In genomic region chr4:123670598-123670997, GRCm38 (mm10) we compare ENCODE assay signal across 14 mouse cellular contexts. TPM values are rescaled to one million over a fixed set of nuclear protein-coding genes. Genes with fewer than 3 reads are reported as not detected.
A peak's percentile ranks its signal among the peaks of the same experiment; 100 is the strongest.
DNase-seq lines count a peak whose midpoint lies in the region; ATAC-seq and TF ChIP-seq lines count a peak whose summit lies in the region.
"Had no signal": no experiment of that assay in that cellular context is flagged by ENCODE, and none has a peak within 500 bp of the region (broad histone marks: within the 10 kb centered on the region; RNA-seq: fewer than 3 reads in every experiment).

No protein-coding gene starts in this region.

- H3K27ac ChIP-seq in kidney, embryonic 16.5 days (ENCODE audit: low read length) = no peak overlapping the region
- peak overlapping the region; percentile 54 for H3K27ac ChIP-seq in forebrain, embryonic 13.5 days
- peak overlapping the region; percentile 5; the same call in 1 of the 2 replicates for H3K27ac ChIP-seq in midbrain, embryonic 11.5 days (ENCODE audit: low read depth, low read length)
- H3K27ac ChIP-seq in intestine, embryonic 15.5 days = no peak overlapping the region
- H3K27ac ChIP-seq: heart, embryonic 15.5 days; limb, embryonic 13.5 days; stomach, embryonic 15.5 days had no signal

- no peak overlapping the region for H3K4me2 ChIP-seq in kidney, embryonic 16.5 days (replicated peaks; ENCODE audit: low read depth, low read length)
- peak overlapping the region; percentile 34 for H3K4me2 ChIP-seq in forebrain, embryonic 13.5 days
- no peak overlapping the region for H3K4me2 ChIP-seq in midbrain, embryonic 11.5 days
- H3K4me2 ChIP-seq in intestine, embryonic 15.5 days (replicated peaks) = no peak overlapping the region
- H3K4me2 ChIP-seq: heart, embryonic 15.5 days; limb, embryonic 13.5 days; stomach, embryonic 15.5 days had no signal

- 0 out of 2 replicates have a peak overlapping the region, but pooled peaks have one; percentile 6 for H3K9ac ChIP-seq in kidney, embryonic 16.5 days (replicated peaks; ENCODE audit: low read length)
- peak overlapping the region; percentile 30; the same call in 1 of the 2 replicates for H3K9ac ChIP-seq in forebrain, embryonic 13.5 days
- H3K9ac ChIP-seq in midbrain, embryonic 11.5 days (ENCODE audit: low read length) = peak overlapping the region; percentile 27; the same call in 1 of the 2 replicates
- H3K9ac ChIP-seq in intestine, embryonic 15.5 days = no peak overlapping the region
- H3K9ac ChIP-seq: heart, embryonic 15.5 days; limb, embryonic 13.5 days; stomach, embryonic 15.5 days had no signal

- TF ChIP-seq CTCF in Patski (IDR thresholded peaks at IDR 0.05) = peak; percentile 14

- in situ Hi-C loops in Patski (cut with MboI; ENCODE audit: low pct_unique_long_range_greater_than_20kb) = loop anchor here (10.0 kb wide), 1 partner anchor 366 kb away; no protein-coding TSS in a partner anchor

- H3K4me1 ChIP-seq in kidney, embryonic 16.5 days (ENCODE audit: insufficient read depth, low read length) = peaks cover 16% of the 10 kb centered on the region
- H3K4me1 ChIP-seq in forebrain, embryonic 13.5 days = peaks cover 50% of the 10 kb centered on the region
- H3K4me1 ChIP-seq in midbrain, embryonic 11.5 days (ENCODE audit: control insufficient read depth, insufficient read depth, low read length) = peaks cover 33% of the 10 kb centered on the region
- peaks cover 6% of the 10 kb centered on the region; the same call in 1 of the 2 replicates for H3K4me1 ChIP-seq in intestine, embryonic 15.5 days (replicated peaks)

- POLR2A ChIA-PET in Patski (lab: Charles Lee) = no interaction called here

- no peak overlapping the region for H3K4me3 ChIP-seq in kidney, embryonic 16.5 days (ENCODE audit: low read length)
- H3K4me3 ChIP-seq in forebrain, embryonic 13.5 days = no peak overlapping the region
- H3K4me3 ChIP-seq in midbrain, embryonic 11.5 days (ENCODE audit: low read depth, low read length) = no peak overlapping the region
- no peak overlapping the region for H3K4me3 ChIP-seq in intestine, embryonic 15.5 days (replicated peaks)
- H3K4me3 ChIP-seq: heart, embryonic 15.5 days; limb, embryonic 13.5 days; stomach, embryonic 15.5 days had no signal

- no peak for DNase-seq in kidney, postnatal 10 days
- DNase-seq in Patski (ENCODE audit: low read depth, low spot score) = no peak
- DNase-seq in midbrain, embryonic 11.5 days (ENCODE audit: low spot score, missing footprints) = peak; percentile 88
- no peak for DNase-seq in kidney, postnatal 25 days
- no peak for DNase-seq in lung, adult 18-20 months
- DNase-seq: gastrocnemius, postnatal 14 days; kidney, adult 8-10 months had no signal

- H3K36me3 ChIP-seq in kidney, embryonic 16.5 days (ENCODE audit: insufficient read depth, low read length) = no peaks in the 10 kb centered on the region
- peaks cover 18% of the 10 kb centered on the region; the same call in 1 of the 2 replicates for H3K36me3 ChIP-seq in forebrain, embryonic 13.5 days (ENCODE audit: poor library complexity, severe bottlenecking)
- no peaks in the 10 kb centered on the region for H3K36me3 ChIP-seq in midbrain, embryonic 11.5 days (ENCODE audit: control insufficient read depth, insufficient read depth, low read length)
- no peaks in the 10 kb centered on the region for H3K36me3 ChIP-seq in intestine, embryonic 15.5 days
- H3K36me3 ChIP-seq: heart, embryonic 15.5 days; limb, embryonic 13.5 days; stomach, embryonic 15.5 days had no signal

- CTCF ChIA-PET in Patski (lab: Charles Lee) = interaction anchor here (1.3 to 5.0 kb wide), 3 partner anchors 37 to 136 kb away, joined by 3 to 30 read pairs (median 9); no protein-coding TSS in a partner anchor

- H3K9me3 ChIP-seq in kidney, embryonic 16.5 days (ENCODE audit: low read length) = no peaks in the 10 kb centered on the region
- H3K9me3 ChIP-seq in forebrain, embryonic 13.5 days (replicated peaks) = no peaks in the 10 kb centered on the region
- H3K9me3 ChIP-seq in midbrain, embryonic 11.5 days (ENCODE audit: control insufficient read depth, low read length) = no peaks in the 10 kb centered on the region
- no peaks in the 10 kb centered on the region for H3K9me3 ChIP-seq in intestine, embryonic 15.5 days
- H3K9me3 ChIP-seq: heart, embryonic 15.5 days; limb, embryonic 13.5 days; stomach, embryonic 15.5 days had no signal

- no peaks in the 10 kb centered on the region for H3K27me3 ChIP-seq in kidney, embryonic 16.5 days (ENCODE audit: insufficient read depth, low read length)
- no peaks in the 10 kb centered on the region for H3K27me3 ChIP-seq in Patski
- H3K27me3 ChIP-seq in forebrain, embryonic 13.5 days = no peaks in the 10 kb centered on the region
- H3K27me3 ChIP-seq in midbrain, embryonic 11.5 days (ENCODE audit: control insufficient read depth, insufficient read depth, low read length) = no peaks in the 10 kb centered on the region
- no peaks in the 10 kb centered on the region for H3K27me3 ChIP-seq in intestine, embryonic 15.5 days (replicated peaks)
- H3K27me3 ChIP-seq: heart, embryonic 15.5 days; limb, embryonic 13.5 days; stomach, embryonic 15.5 days had no signal

- no peak for ATAC-seq in kidney, embryonic 16.5 days (ENCODE audit: low FRiP score, low TSS enrichment)
- ATAC-seq in Patski = no peak
- ATAC-seq in forebrain, embryonic 13.5 days = peak; percentile 53
- no peak for ATAC-seq in midbrain, embryonic 11.5 days (ENCODE audit: low FRiP score)
- no peak for ATAC-seq in intestine, embryonic 15.5 days
- ATAC-seq: lung, postnatal 0 days had no signal

RNA-seq across cellular contexts. Expression of gene Macf1, which starts 13.6 kb away (rescaled TPM):
- polyA plus RNA-seq in kidney, embryonic 16.5 days (2015; fragmentation: Nextera tagmentation; extraction: Ambion mirVana) = 37.1 and 38.1 TPM in 2 replicates
- polyA plus RNA-seq in Patski (2021) = 84.1 TPM
- polyA plus RNA-seq in forebrain, embryonic 13.5 days (2015; fragmentation: Nextera tagmentation; extraction: Ambion mirVana) = 62.6 and 65.9 TPM in 2 replicates
- polyA plus RNA-seq in midbrain, embryonic 11.5 days (2014; fragmentation: Nextera tagmentation; extraction: Ambion mirVana) = 74.6 and 78.0 TPM in 2 replicates
- 28.0 and 28.9 TPM in 2 replicates for polyA plus RNA-seq in intestine, embryonic 15.5 days (2015; fragmentation: Nextera tagmentation; extraction: Ambion mirVana)

RNA-seq across cellular contexts. Expression of gene Ndufs5, which starts 47.4 kb away (rescaled TPM):
- polyA plus RNA-seq in kidney, embryonic 16.5 days (2015; fragmentation: Nextera tagmentation; extraction: Ambion mirVana) = 290 and 298 TPM in 2 replicates
- polyA plus RNA-seq in Patski (2021) = 64.3 TPM
- polyA plus RNA-seq in forebrain, embryonic 13.5 days (2015; fragmentation: Nextera tagmentation; extraction: Ambion mirVana) = 352 and 406 TPM in 2 replicates
- polyA plus RNA-seq in midbrain, embryonic 11.5 days (2014; fragmentation: Nextera tagmentation; extraction: Ambion mirVana) = 301 and 315 TPM in 2 replicates
- 304 and 312 TPM in 2 replicates for polyA plus RNA-seq in intestine, embryonic 15.5 days (2015; fragmentation: Nextera tagmentation; extraction: Ambion mirVana)

Comparison
In these comparisons a context has a peak if more than half of its experiments do, and no peak if none do; other contexts are left out.
1. H3K27ac ChIP-seq: peak in forebrain, embryonic 13.5 days (single experiment) and midbrain, embryonic 11.5 days (single experiment); none in kidney, embryonic 16.5 days (single experiment) and intestine, embryonic 15.5 days (single experiment).